Comparison of ENCODE assay signal across 8 mouse cellular contexts in the genomic region with DNA sequence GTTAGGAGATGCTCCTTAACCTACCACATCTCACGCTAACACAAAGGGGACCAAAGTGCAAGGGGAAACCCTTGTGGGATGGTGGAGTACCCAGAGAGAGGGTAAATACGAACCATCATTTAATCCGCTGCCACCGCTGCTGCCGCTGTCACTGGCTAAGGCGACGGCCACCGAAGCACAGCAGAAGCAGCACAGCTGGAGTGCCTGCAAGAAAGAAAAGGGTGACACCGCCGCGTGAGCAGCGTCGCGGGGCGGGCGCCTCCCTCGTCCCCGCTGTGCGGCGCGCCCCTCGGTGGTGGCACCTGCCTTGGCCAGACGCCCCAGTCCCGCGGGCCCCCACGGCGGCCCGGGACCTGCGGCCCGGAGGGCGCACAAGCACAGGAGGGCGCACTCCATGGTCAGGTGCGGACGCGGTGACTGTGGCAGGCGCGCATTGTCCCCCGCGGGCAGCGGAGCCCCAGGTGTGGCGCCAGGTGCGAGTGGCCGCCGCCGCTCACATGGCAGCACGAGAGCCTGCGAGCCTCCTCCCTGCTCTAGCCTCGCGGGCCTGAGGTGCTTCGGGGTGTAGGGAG. TPM values are rescaled to one million over a fixed set of nuclear protein-coding genes. Genes with fewer than 3 reads are reported as not detected.
DNase-seq lines count a peak whose midpoint lies in the region; ATAC-seq and TF ChIP-seq lines count a peak whose summit lies in the region.

No protein-coding gene starts in this region.

- no peak overlapping the region for H3K27ac ChIP-seq in lung, postnatal 0 days (ENCODE audit: low read length)
- peak overlapping the region; percentile 66 for H3K27ac ChIP-seq in limb, embryonic 10.5 days
- H3K27ac ChIP-seq in stomach, embryonic 14.5 days (ENCODE audit: low read length): no peak overlapping the region

- DNase-seq in cerebellum, adult 8-10 months: peak; percentile 39
- no peak for DNase-seq in cerebellum, adult 11 months
- DNase-seq in lung, postnatal 0 days (ENCODE audit: low spot score): no peak
- DNase-seq in lung, adult 18-20 months: no peak
- DNase-seq in limb, embryonic 10.5 days (ENCODE audit: low spot score): no peak
- DNase-seq in layer of hippocampus, adult 9-11 months: no peak
- no peak for DNase-seq in thymus, adult 18-20 months

- TF ChIP-seq EP300 in lung, postnatal 0 days (IDR thresholded peaks at IDR 0.05): no peak

- no peaks in the 10 kb centered on the region; the same call in 1 of the 2 replicates for H3K4me1 ChIP-seq in lung, postnatal 0 days (ENCODE audit: insufficient read depth, low read depth, low read length)
- peaks cover 32% of the 10 kb centered on the region for H3K4me1 ChIP-seq in limb, embryonic 10.5 days
- H3K4me1 ChIP-seq in stomach, embryonic 14.5 days (ENCODE audit: control insufficient read depth, insufficient read depth, low read length): 0 out of 2 replicates have a peak, but pooled peaks cover 7% of the 10 kb centered on the region

- H3K4me3 ChIP-seq in lung, postnatal 0 days (ENCODE audit: low read depth, low read length): peak overlapping the region; percentile 39
- H3K4me3 ChIP-seq in limb, embryonic 10.5 days: peak overlapping the region; percentile 62
- peak overlapping the region; percentile 40 for H3K4me3 ChIP-seq in stomach, embryonic 14.5 days (ENCODE audit: low read depth, low read length)

- ATAC-seq in lung, postnatal 0 days: peak; percentile 25
- ATAC-seq in stomach, embryonic 14.5 days (ENCODE audit: insufficient number of reproducible peaks, insufficient read depth, low FRiP score, low read depth): 0 out of 2 replicates have a peak, but pooled peaks have one; percentile 46

- peak overlapping the region; percentile 76 for H3K4me2 ChIP-seq in lung, postnatal 0 days (replicated peaks; ENCODE audit: low read depth, low read length)
- H3K4me2 ChIP-seq in stomach, embryonic 14.5 days (replicated peaks; ENCODE audit: low read depth, low read length): peak overlapping the region; percentile 95

- no peaks in the 10 kb centered on the region for H3K36me3 ChIP-seq in lung, postnatal 0 days (ENCODE audit: insufficient read depth, low read length)
- no peaks in the 10 kb centered on the region for H3K36me3 ChIP-seq in limb, embryonic 10.5 days
- H3K36me3 ChIP-seq in stomach, embryonic 14.5 days (ENCODE audit: control insufficient read depth, insufficient read depth, low read length): no peaks in the 10 kb centered on the region

- H3K27me3 ChIP-seq in lung, postnatal 0 days (replicated peaks; ENCODE audit: insufficient read depth, low read length): peaks cover 8% of the 10 kb centered on the region; the same call in 1 of the 2 replicates
- peaks cover 65% of the 10 kb centered on the region for H3K27me3 ChIP-seq in limb, embryonic 10.5 days (ENCODE audit: low read depth, poor library complexity, severe bottlenecking)
- H3K27me3 ChIP-seq in stomach, embryonic 14.5 days (ENCODE audit: control insufficient read depth, insufficient read depth, low read length): peaks cover 29% of the 10 kb centered on the region

- no peak overlapping the region for H3K9ac ChIP-seq in lung, postnatal 0 days (replicated peaks; ENCODE audit: low read depth)
- H3K9ac ChIP-seq in stomach, embryonic 14.5 days (replicated peaks; ENCODE audit: low read depth, low read length): peak overlapping the region; percentile 18; the same call in 1 of the 2 replicates

- under 1% methylated on average over 35 of the region's 50 CpGs for WGBS in lung, postnatal 0 days
- under 1% methylated on average over 50 of the region's 50 CpGs for WGBS in limb, embryonic 10.5 days
- under 1% methylated on average over 49 of the region's 50 CpGs for WGBS in stomach, embryonic 14.5 days

- no peak for TF ChIP-seq CTCF in lung, postnatal 0 days (IDR thresholded peaks at IDR 0.05)

- H3K9me3 ChIP-seq in lung, postnatal 0 days (ENCODE audit: low read length): no peaks in the 10 kb centered on the region
- H3K9me3 ChIP-seq in limb, embryonic 10.5 days (replicated peaks): no peaks in the 10 kb centered on the region
- H3K9me3 ChIP-seq in stomach, embryonic 14.5 days (ENCODE audit: control insufficient read depth, low read depth, low read length): peaks cover 4% of the 10 kb centered on the region; the same call in 1 of the 2 replicates

RNA-seq across cellular contexts. Expression of gene Adamts18, which starts 0.4 kb away (rescaled TPM):
- 0.20 and 0.23 TPM in 2 replicates for polyA plus RNA-seq in lung, postnatal 0 days (2015; fragmentation: Nextera tagmentation; extraction: Ambion mirVana)
- polyA plus RNA-seq in limb, embryonic 10.5 days (2016; fragmentation: Nextera tagmentation; extraction: Ambion mirVana): 5.1 and 5.7 TPM in 2 replicates
- 1.5 and 1.6 TPM in 2 replicates for polyA plus RNA-seq in stomach, embryonic 14.5 days (2014; fragmentation: Nextera tagmentation; extraction: Ambion mirVana)
